In the genomic region with DNA sequence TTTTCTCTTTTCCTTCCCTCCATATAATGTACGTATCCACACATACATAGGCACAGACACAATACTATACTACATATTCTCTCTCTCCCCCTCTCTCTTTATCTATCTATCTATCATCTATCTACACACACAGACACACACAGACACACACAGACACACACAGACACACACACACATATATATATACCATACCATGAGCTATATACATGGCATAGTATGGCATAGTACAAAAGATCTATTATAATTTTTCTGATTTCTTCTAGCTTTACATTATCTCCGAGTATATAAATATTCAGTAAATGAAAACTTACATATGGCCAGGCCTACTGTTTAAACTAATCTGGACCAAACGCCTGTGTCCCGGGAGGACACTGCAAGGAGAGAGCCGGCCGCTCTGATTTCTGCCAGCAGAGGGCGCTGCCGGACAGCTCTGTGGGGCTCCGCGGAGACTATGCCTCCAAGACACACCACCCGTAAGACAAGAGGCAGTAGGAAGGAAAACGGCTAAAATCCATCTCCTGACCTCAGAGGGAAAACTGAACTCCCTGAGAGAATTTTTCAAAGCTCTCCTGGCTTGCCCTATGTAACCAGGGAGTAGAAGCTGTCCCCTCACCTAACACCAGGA, we compare ENCODE assay signal across 8 mouse cellular contexts. TPM values are rescaled to one million over a fixed set of nuclear protein-coding genes. Genes with fewer than 3 reads are reported as not detected.
DNase-seq lines count a peak whose midpoint lies in the region; ATAC-seq and TF ChIP-seq lines count a peak whose summit lies in the region.

No protein-coding gene starts in this region.

- H3K4me3 ChIP-seq in cortical plate, adult 2 months (ENCODE audit: insufficient read depth, low read length) = no peak overlapping the region
- no peak overlapping the region for H3K4me3 ChIP-seq in intestine, embryonic 14.5 days (ENCODE audit: low read depth, low read length)

- H3K36me3 ChIP-seq in intestine, embryonic 14.5 days (ENCODE audit: control insufficient read depth, insufficient read depth, low read length) = no peaks in the 10 kb centered on the region

- TF ChIP-seq POLR2A in cortical plate, adult 2 months (IDR thresholded peaks at IDR 0.05; ENCODE audit: extremely low read depth, insufficient read depth, low read length) = no peak

- no peaks in the 10 kb centered on the region for H3K9me3 ChIP-seq in intestine, embryonic 14.5 days (ENCODE audit: control insufficient read depth, low read length)

- peak; percentile 75 for ATAC-seq in activated CD4-positive, CD25-positive, alpha-beta regulatory T cell, adult 4 months
- peak; percentile 82 for ATAC-seq in intestine, embryonic 14.5 days (replicated peaks; ENCODE audit: low FRiP score, low TSS enrichment, low read depth)

- peak; percentile 71 for TF ChIP-seq CTCF in cortical plate, adult 2 months (IDR thresholded peaks at IDR 0.05; ENCODE audit: extremely low read depth, insufficient read depth, low read length)

- no peaks in the 10 kb centered on the region for H3K27me3 ChIP-seq in intestine, embryonic 14.5 days (replicated peaks; ENCODE audit: control insufficient read depth, insufficient read depth, low read length)

- WGBS in intestine, embryonic 14.5 days = 7% methylated on average over 12 of the region's 12 CpGs

- no peak overlapping the region for H3K9ac ChIP-seq in intestine, embryonic 14.5 days (ENCODE audit: low read length)

- intact Hi-C loops in left cerebral cortex, postnatal 14 days (cut with DNase I) = loop anchor here (5.0 kb wide), 3 partner anchors 58 to 248 kb away; partner anchors contain the start of genes Aamdc, Ints4 and Rsf1

- no peak overlapping the region for H3K27ac ChIP-seq in cortical plate, adult 2 months (ENCODE audit: insufficient read depth, low read length)
- no peak overlapping the region for H3K27ac ChIP-seq in intestine, embryonic 14.5 days (ENCODE audit: low read depth)

- peaks cover 6% of the 10 kb centered on the region for H3K4me1 ChIP-seq in cortical plate, adult 2 months (ENCODE audit: control insufficient read depth, insufficient read depth, low read length)
- peaks cover 6% of the 10 kb centered on the region for H3K4me1 ChIP-seq in intestine, embryonic 14.5 days (replicated peaks; ENCODE audit: control insufficient read depth, insufficient read depth, low read length)

- peak; percentile 98 for DNase-seq in gastrocnemius, postnatal 10 days
- DNase-seq in intestine, embryonic 14.5 days (ENCODE audit: low spot score) = peak; percentile 99
- DNase-seq in left cerebral cortex, postnatal 14 days (ENCODE audit: low spot score in 2 of 2) = peak; percentile 88 to 95
- peak; percentile 85 for DNase-seq in mesoderm, embryonic 11.5 days (ENCODE audit: low read depth, low spot score)
- peak; percentile 95 for DNase-seq in right cerebral cortex, postnatal 14 days
- peak; percentile 94 for DNase-seq in urinary bladder, postnatal 25 days (ENCODE audit: low spot score)

- no peak overlapping the region for H3K4me2 ChIP-seq in intestine, embryonic 14.5 days (ENCODE audit: low read length)

RNA-seq across cellular contexts. Expression of gene Thrsp, which starts 7.2 kb away (rescaled TPM):
- polyA plus RNA-seq in activated CD4-positive, CD25-positive, alpha-beta regulatory T cell, adult 4 months (2017; shearing (Covaris generic)) = not detected
- polyA plus RNA-seq in cortical plate, adult 2 months (2012; rRNA removed) = 53.6 and 56.8 TPM in 2 replicates
- total RNA-seq in gastrocnemius, postnatal 10 days (2021) = 10 to 100 TPM; 32.6 to 44.3 TPM
- polyA plus RNA-seq in intestine, embryonic 14.5 days (2014; fragmentation: Nextera tagmentation; extraction: Ambion mirVana) = 0.23 and 0.41 TPM in 2 replicates
- total RNA-seq in left cerebral cortex, postnatal 14 days (2021) = 10 to 100 TPM; 10.0 to 15.1 TPM

RNA-seq across cellular contexts. Expression of gene Ndufc2, which starts 24.9 kb away (rescaled TPM):
- 100 to 1,000 TPM; 212 to 215 TPM for polyA plus RNA-seq in activated CD4-positive, CD25-positive, alpha-beta regulatory T cell, adult 4 months (2017; shearing (Covaris generic))
- polyA plus RNA-seq in cortical plate, adult 2 months (2012; rRNA removed) = 215 and 243 TPM in 2 replicates
- total RNA-seq in gastrocnemius, postnatal 10 days (2021) = 100 to 1,000 TPM; 280 to 319 TPM
- polyA plus RNA-seq in intestine, embryonic 14.5 days (2014; fragmentation: Nextera tagmentation; extraction: Ambion mirVana) = 386 and 389 TPM in 2 replicates
- total RNA-seq in left cerebral cortex, postnatal 14 days (2021) = 100 to 1,000 TPM; 242 to 265 TPM

RNA-seq across cellular contexts. Expression of gene Kctd14, which starts 26.4 kb away (rescaled TPM):
- polyA plus RNA-seq in activated CD4-positive, CD25-positive, alpha-beta regulatory T cell, adult 4 months (2017; shearing (Covaris generic)) = 1 to 10 TPM in 1 of 2 experiments, under 1 TPM in 1; 0.66 to 1.1 TPM
- 3.9 and 4.0 TPM in 2 replicates for polyA plus RNA-seq in cortical plate, adult 2 months (2012; rRNA removed)
- total RNA-seq in gastrocnemius, postnatal 10 days (2021) = 1 to 10 TPM in 1 of 2 experiments, under 1 TPM in 1; 0.54 to 1.3 TPM
- 1.7 and 2.2 TPM in 2 replicates for polyA plus RNA-seq in intestine, embryonic 14.5 days (2014; fragmentation: Nextera tagmentation; extraction: Ambion mirVana)
- total RNA-seq in left cerebral cortex, postnatal 14 days (2021) = 1 to 10 TPM; 2.2 to 2.8 TPM

RNA-seq across cellular contexts. Expression of gene Alg8, which starts 53.3 kb away (rescaled TPM):
- 10 to 100 TPM; 16.4 to 22.7 TPM for polyA plus RNA-seq in activated CD4-positive, CD25-positive, alpha-beta regulatory T cell, adult 4 months (2017; shearing (Covaris generic))
- polyA plus RNA-seq in cortical plate, adult 2 months (2012; rRNA removed) = 11.9 and 13.2 TPM in 2 replicates
- total RNA-seq in gastrocnemius, postnatal 10 days (2021) = 1 to 10 TPM; 5.3 to 7.2 TPM
- polyA plus RNA-seq in intestine, embryonic 14.5 days (2014; fragmentation: Nextera tagmentation; extraction: Ambion mirVana) = 46.2 and 48.6 TPM in 2 replicates
- total RNA-seq in left cerebral cortex, postnatal 14 days (2021) = 10 to 100 TPM in 1 of 2 experiments, 1 to 10 TPM in 1; 8.5 to 13.0 TPM

RNA-seq across cellular contexts. Expression of gene Ints4, which starts 56.0 kb away (rescaled TPM):
- polyA plus RNA-seq in activated CD4-positive, CD25-positive, alpha-beta regulatory T cell, adult 4 months (2017; shearing (Covaris generic)) = 10 to 100 TPM; 37.5 to 45.5 TPM
- polyA plus RNA-seq in cortical plate, adult 2 months (2012; rRNA removed) = 49.8 and 52.8 TPM in 2 replicates
- 10 to 100 TPM; 27.2 to 27.3 TPM for total RNA-seq in gastrocnemius, postnatal 10 days (2021)
- 56.4 and 64.1 TPM in 2 replicates for polyA plus RNA-seq in intestine, embryonic 14.5 days (2014; fragmentation: Nextera tagmentation; extraction: Ambion mirVana)
- 10 to 100 TPM; 27.2 to 27.3 TPM for total RNA-seq in left cerebral cortex, postnatal 14 days (2021)

Comparison
In these comparisons a context has a peak if more than half of its experiments do, and no peak if none do; other contexts are left out.
1. RNA of gene Thrsp, which starts 7.2 kb away (polyA plus RNA-seq): 53.6 to 56.8 TPM in cortical plate, adult 2 months; 0.23 to 0.41 TPM in intestine, embryonic 14.5 days and not detected in activated CD4-positive, CD25-positive, alpha-beta regulatory T cell, adult 4 months; every median in the first group is over 10 times any median in the second.
2. Peak in every context shown above with its lines, with median percentiles within 50 percentile points of each other: DNase-seq.